Mouse (Mus musculus) kidney, postnatal 36 days (tissue): Measurements from ENCODE around the gene Rab39.
A peak's percentile ranks its signal among the peaks of the same experiment; 100 is the strongest.

ENCODE experiments used
- DNase-seq, 2 experiments: peaks; one replicate each; pipeline ENCODE4 v3.0.0; 2021 to 2022; ENCODE audit warnings: mixed read lengths in 2 of 2

Gene Rab39

DNA sequence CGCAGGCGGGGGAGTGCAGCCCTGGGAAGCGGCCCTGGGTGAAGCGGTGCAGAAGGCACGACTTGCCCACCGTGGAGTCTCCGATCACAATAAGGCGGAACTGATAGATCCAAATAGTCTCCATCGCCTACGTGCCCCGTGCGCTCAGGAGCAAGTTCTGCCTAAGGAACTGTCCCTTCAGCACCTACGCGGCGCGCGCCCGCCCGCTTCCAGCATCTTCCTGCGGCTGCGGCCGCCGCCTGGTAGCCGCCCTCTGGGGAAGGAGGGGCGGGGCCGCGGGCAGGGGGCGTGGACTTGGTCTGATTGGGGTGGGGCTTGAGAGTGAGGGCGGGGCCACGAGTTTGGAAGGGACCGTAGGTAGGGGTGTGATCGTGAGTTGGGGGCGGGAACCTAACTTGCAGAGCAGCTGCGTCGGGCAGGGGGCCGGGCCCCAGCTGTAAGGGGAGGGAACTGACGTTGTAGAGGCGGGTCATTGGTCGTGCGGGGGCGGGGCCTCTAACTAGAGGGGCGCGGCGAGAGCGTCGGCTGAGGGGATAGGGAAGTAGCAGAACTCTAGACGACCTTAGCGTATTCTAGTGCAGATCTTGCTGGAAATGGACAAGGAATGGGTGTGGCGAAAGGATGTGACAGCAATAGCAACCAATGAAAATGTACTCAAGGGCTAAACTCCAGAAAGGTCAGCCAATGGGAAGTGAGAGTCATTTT lies at the start of gene Rab39:
TSS of gene Rab39 (minus strand) at position 241 of the 705 bp plus-strand sequence.
- peak; percentile 56 to 88 for DNase-seq

DNA sequence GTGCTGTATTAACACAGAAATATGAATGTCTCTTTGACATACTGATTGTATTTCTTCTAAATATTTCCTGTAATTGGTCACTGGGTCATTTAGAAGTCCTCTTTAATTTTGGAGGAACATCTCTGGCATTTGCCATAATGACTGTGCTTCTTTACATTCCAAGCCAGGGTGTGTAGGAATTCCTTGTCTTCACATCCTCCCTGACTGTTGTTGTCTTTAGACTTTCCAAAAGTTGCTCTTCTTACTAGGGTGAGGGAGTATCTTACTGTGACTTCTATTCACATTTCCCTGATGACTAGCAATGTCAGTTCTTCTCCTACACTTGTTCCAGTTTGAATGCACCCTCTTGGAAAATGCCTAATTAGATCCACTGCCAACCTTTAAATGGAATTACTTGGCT lies 48.8 kb upstream of the Rab39 start:
- DNase-seq, result no peak

DNA sequence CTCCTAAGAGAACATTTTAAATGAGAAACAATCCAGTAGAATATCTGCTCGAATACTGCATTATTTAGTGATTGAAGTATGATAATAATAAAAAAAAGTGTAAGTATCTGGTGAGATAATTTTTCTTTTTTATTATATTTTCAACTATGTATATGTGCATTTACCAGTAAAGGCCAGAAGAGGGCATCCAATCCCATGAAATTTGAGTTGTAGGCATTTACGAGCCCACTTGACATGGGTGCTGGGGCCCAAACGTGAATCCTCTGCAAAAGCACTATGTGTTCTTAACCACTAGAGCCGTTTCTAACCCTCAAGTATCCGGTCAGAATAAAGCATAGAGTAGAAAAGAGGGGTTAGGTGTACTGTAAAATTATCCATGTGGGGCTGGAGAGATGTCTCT lies 44.9 kb upstream of the Rab39 start:
- peak in 1 of 2 experiments; percentile 9 for DNase-seq

DNA sequence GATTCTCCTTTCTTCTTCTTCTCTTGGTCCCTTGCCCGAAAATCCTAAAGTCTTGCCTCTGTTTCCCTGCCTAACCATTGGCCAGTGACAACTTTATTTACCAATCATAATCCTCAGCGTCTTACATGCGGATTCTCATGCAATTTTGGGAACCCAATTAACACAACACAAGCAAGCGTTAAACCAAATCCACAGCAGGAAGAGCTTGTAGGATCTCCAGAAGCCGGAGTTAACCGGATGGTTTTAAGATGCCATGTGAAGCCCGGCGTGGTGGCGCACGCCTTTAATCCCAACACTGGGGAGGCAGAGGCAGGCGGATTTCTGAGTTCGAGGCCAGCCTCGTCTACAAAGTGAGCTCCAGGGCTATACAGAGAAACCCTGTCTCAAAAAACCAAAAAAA lies 44.4 kb upstream of the Rab39 start:
- DNase-seq, result no peak

DNA sequence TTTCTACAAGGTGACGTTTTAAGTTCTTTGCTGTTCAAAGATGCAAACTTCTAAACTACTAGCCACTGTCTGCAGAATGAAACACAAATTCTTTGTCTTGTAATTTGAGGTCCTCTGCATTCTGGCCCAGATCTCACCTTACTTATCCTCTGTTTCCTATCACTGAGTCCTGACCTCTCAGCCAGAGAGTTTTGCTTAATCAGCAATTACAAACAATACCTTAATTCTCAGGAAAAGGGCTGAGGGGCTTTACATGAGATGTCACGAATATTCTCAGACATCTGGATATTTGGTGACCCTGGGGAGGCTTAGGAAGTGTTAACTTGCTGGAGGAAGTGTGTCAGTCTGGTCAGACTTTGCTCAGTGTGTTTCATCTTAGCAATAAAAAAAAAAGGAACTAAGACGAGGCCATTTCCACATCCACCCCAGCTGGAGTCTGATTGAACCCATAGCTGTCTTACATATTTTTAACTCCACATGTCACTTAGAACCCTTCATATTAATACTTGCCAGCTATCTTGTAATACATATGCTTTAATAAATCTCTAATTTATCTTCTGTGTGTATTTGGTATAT lies 34.9 kb upstream of the Rab39 start:
- DNase-seq, result no peak

DNA sequence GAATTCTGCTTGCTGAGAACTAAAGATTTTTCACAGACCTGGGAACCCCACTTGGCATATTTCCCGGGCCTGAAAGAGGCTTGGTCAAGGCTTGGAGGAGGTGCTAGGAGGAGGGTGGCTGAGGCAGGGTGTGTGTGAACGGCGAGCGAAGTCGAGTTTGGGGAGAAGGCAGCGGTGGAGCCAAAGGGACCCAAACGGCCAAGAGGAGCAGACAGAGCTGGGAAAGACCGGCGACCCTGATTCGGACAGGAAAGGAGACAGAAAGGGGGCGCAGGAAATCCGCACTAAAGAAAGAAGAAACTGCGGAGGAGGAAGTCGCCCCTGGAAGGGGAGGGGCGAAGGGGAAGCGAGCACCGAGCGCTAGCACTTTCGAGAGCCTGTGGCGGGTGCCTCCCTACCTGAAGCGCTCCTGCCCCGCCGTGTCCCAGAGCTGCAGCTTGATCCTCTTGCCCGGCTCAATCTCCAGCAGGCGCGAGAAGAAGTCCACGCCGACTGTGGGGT lies 491 bp downstream of the Rab39 start:
- peak in 1 of 2 experiments; percentile 30 for DNase-seq

DNA sequence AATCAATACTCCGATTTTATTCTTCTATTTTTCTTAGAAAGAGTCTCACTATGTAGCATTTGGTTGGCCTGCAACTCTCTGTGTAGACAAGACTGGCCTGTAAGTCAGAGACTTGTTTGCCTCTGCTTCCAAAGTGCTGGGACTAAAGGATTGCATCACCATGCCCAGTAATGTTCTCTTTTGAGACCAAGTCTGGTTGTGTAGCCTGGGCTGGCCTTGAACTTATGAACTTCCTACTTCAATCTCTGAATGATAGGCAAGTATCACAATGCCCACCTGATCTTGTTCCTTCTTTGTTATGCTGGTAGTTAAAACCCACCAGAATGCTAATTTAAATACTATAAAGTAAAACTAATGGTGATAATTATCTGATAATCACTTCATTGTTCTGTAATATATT lies 3.0 kb downstream of the Rab39 start:
- DNase-seq, result no peak

DNA sequence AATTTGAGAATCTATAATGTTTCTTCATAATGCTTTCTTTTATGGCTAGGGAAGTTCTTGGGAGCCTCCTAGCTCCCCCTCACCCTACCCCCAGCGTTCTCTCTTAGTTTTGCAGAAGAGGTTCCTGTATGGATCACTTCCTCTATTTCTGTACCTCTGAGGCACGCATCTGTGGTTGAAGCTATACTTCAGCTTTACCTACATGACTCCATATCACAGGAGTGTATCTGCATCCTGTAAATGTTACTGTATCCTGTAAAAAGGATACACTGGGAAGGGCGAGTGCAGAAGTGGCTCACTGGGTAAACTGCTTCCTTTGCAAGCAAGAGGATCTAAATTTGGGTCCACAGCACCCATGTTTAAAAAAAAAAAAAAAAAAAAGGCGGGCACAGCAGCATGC lies 5.5 kb downstream of the Rab39 start:
- no peak for DNase-seq

DNA sequence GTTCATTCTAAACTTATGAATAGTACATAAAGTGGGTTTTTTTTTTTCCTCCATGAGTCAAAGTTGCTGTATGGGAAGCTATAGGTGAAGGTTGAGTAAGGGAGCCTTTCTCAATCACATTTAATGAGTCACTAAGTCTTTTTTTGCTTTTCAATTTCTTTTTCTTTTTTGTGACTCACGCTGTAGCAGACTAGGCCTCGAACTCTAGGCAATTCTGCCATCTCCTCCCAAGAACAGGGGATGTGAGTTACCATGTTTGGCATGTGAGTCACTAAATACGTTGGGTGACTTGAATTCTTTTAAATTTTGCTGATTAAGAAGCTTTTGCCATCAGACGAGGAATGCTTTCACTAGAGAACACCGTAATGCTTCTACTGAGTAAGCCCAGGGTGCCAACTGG lies 10.2 kb downstream of the Rab39 start:
- no peak for DNase-seq

DNA sequence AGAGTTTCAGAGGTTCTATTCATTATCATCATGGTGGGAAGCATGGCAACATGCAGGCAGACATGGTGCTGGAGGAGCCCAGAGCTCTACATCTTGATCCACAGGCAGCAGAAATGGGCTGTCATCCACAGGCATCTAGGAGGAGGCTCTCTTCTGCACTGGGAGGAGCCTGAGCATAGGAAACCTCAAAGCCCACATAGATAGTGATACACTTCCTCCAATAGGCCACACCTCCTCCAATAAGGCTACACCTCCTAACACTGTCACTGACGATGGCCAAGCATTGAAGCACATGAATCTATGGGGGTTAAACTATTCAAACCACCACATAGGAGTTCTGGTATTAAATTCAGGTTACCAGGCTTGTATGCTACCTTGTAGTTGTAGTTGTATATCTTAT lies 12.3 kb downstream of the Rab39 start:
- DNase-seq, result no peak

DNA sequence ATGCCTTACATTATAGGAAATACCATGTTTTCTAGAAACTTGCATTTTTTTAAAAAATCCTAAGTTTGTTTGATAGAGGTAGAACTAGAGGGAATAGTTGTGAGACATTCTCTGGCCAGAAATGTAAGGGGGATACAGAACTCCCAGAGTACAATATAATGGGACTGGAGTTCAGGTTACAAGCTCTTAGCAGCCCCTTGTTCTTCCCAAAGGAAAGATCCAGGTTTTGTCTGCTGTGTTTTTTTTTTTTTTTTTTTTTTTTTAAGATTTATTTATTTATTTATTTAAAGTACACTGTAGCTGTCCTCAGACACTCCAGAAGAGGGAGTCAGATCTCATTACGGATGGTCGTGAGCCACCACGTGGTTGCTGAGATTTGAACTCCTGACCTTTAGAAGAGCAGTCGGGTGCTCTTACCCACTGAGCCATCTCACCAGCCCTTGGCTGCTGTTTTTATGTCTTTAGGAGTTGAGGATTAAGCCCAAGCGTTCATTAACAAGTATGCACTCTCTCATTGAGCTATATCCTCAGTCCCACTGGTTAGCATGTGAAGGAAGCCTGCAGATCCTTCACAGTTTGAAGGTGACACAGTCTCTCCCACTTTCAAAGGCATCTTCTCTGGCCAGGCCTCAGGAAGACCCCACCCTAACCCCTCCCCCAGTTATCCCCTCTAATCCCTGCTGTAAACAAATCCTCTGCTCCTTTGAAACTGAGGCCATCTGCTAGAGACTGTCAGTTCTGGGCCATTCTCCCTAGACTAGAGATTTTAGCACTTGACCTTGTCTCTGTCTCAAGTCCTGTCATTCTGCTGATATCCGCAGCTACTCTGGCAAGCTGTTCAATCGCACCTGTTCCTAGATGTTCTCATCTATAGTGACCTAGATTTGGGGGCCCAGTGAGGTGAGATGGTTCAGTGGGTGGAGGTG lies 14.0 kb downstream of the Rab39 start:
- DNase-seq, result no peak

DNA sequence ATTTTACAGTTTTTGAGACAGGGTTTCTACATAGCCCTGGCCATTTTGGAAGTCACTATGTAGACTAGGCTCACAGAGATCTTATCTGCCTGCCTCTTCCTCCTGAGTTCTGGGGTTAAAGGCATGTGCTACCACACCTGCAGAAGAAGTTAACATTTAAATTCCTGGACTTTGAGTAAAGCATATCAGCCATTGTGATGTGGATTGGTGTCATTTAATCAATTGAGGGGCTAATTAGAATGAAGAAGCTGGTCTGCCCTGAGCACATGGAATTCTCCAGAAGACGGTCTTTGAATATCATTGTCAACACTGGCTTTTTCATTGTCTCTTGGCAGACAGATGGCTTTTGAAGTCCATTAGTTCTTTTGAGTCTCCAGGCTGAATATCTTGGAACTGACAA lies 25.2 kb downstream of the Rab39 start:
- no peak for DNase-seq

DNA sequence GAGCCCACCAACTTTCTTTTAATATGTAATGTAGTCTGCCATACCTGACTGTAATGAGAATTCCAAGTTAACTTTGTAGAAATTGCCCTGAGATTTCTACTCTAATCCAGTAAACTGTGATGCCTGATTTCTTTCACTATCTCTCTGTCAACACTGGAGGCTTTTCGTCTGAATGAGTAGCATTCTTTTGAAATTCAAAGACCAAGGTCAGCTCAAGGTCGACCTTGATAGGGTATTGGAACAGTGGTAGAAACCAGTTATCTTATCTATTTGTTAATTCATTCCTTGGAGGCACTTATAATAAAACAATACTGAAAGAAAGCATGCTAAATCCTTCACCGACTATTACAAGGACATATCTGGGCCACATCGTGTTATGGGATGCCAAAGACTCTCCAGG lies 29.1 kb downstream of the Rab39 start:
- no peak for DNase-seq

DNA sequence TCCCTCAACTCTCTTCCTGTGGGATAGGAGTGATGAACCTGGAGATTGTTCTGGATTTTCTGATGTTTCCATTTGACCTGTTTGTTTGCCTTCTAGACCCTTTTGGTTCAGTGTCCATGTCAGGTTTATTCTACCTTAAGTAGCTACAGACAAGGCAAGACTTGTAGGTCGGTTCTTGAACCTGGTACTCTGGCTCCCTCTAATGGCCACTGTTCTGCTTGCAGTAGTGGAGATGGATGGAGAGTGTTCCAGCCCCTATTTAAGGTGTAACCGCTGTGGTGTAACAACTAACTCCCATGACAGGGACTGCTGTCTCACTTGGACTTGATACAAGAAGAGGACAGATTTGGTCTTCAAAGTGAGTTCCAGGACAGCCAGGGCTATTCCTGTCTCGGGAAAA lies 32.5 kb downstream of the Rab39 start:
- peak; percentile 87 to 92 for DNase-seq

DNA sequence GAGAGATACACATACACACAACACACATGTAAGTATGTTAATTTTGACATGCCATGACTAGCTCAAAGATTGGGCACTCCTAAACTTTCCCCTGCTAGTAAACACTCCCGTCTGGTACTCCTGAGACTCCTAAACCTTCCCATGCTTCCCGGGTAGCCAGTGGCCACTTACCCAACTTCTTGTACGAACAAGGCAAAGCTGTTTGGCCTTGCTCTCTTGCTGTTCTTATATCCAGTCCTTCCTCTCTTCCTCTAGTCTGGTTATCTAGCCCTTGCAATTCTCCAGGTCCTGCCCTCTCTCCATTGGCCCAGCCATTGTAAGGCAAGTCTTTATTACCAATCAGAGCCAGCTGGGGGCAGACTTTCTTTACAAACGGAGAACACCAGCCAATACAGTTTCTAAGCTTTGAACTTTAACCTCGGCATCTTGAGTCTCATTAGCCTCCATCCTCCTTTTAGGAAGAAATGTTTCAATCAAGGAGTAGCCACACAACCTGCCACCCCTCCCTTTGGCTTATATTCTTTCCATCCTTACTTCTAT lies 36.3 kb downstream of the Rab39 start, which contains the start of gene Cul5:
TSS of gene Cul5 (minus strand) at position 335 of the 540 bp plus-strand sequence.
- peak; percentile 59 to 77 for DNase-seq

DNA sequence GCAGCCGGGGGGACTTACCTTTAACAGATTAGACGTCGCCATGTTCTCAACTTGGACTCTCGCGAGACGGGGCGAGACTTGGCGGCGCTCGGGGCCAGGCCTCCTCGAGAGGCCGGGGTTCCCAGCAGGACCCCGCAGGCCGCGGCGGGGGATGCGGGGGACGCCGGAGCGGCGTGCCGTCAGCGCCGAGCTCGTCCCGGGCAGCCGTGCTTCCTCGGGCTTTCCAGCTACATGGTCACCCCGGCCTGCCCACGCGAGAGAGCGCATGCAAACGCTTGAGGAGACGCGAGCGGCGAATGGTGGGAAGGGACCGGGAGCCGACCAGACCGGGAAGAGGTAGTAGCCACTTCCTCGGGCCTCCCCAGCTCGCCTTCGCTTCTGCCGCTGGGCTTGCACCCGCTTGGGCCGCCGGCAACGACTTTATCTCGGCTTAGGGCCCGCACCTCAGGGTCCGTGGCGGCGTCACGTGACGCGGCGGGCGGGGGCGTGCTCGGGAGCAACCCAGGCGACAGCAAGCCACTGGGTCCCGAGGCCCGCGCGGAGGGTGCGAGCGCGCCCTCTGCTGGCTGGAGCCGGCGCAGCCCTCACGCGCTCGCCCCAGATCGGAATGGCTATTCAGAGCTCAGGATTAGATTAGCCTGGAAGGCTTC lies 38.9 kb downstream of the Rab39 start:
- peak; percentile 95 to 98 for DNase-seq

DNA sequence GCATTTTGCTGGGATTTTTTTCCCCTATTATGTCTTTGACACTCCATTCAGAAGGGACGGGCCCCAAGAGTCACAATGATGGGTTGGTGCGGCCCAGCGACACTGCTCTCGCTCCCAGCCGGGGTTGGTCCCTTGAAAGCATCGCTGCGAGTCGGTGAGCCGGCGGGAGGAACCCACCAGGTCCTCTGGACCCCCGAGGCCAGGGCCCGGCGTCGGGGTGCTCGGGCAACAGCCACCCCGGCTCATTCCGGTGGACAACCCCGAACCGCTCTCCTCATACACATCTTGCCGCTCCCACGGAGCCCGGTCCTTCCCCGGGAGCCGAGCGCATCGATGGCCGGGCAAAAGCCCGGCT lies 39.4 kb downstream of the Rab39 start:
- DNase-seq, result no peak

DNA sequence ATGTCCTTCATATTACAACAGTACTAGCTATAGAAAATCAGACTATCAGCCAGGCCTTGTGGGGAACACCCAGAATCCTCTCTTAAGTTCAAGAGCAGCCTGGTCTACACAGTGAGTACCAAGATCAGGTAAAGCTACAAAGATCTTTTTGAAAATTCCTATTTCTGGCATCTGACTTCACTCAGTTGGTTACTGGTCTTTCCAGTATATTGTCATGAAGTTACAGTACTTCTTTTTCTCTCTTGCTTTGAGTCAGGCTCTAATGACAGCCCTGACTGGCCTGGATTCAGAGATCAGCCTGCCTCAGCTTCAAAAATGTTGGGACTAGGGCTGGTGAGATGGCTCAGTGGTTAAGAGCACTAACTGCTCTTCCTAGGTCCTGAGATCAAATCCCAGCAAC lies 40.6 kb downstream of the Rab39 start:
- no peak for DNase-seq

DNA sequence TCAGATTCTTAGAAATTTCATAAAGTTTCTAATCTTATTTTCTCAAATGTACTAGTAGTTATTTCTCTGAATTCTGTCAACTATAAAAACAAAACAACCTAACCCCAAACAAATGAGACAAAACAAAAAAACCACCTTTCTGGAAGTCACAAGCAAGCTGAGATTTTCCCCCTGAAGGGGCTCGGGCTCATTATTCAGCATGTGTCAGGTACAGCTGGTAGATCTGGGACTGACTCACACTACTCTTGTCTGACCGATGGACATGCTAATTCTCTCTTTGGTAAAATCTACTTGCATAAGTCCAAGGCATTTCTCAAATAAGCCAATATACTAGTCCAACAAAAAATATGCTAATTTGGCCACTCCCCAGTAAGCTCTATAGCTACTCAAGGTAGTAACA lies 41.2 kb downstream of the Rab39 start:
- DNase-seq, result no peak

DNA sequence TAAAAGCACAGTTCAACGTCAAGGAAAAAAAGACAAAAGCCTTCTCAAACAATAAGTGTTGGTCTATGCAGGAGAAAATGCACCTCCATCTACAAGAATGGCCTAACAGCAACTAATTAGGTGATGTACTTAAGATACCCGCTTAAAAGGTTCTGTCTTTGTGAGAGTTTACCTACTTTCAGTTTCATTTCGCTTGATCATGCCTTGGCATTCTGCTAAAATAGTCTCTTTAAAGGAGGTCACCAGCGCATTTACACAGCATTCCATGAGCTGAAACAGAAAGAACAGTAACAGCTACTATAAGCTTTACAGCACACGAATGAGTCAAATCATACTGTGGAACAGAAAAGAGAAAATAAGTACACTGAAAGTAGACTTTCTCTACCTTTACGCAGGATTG lies 71.2 kb downstream of the Rab39 start:
- DNase-seq, result no peak
